Mouse (Mus musculus) C2C12 (cell line): Measurements from ENCODE around the gene Vat1.

Source experiments
- CEBPB ChIP-seq: IDR thresholded peaks from one replicate; pipeline ENCODE4 v1.6.1; 2011; ENCODE audit warnings: low read depth, mild to moderate bottlenecking, control low read depth, moderate library complexity
- CTCF ChIP-seq: IDR thresholded peaks from one replicate; pipeline ENCODE4 v1.5.1; 2011; ENCODE audit not compliant: control insufficient read depth, insufficient read depth, insufficient read length
- MAX ChIP-seq: IDR thresholded peaks from one replicate; pipeline ENCODE4 v1.6.1; 2011; ENCODE audit warnings: mild to moderate bottlenecking, control low read depth
- MYOD1 ChIP-seq: IDR thresholded peaks from one replicate; pipeline ENCODE4 v1.6.1; 2011; ENCODE audit warnings: low read depth; ENCODE audit not compliant: control insufficient read depth, insufficient read length
- USF1 ChIP-seq: IDR thresholded peaks from one replicate; pipeline ENCODE4 v1.6.1; 2011; ENCODE audit warnings: low read depth, mild to moderate bottlenecking, control low read depth, moderate library complexity

DNA sequence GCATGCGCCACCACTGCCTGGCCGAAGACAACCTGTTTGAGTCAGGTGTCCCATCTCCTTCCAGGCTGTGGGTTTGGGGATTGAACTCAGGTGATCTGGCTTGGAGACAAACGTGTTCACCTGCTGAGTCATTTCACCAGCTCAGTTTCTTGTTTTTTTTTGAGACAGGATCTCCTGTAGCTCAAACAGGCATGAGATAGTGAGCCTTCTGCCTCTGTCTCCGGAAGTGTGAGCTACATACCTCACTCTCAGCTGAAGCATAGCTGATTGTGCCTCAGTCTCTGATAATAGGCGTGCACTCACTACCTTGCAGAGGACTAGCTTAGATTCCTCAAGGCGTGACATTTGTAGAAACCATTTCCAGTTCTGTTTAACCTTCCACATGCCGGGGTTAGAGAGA lies 18.8 kb upstream of the Vat1 start:
- no peak for TF ChIP-seq CEBPB
- TF ChIP-seq CTCF: no peak
- no peak for TF ChIP-seq MAX
- TF ChIP-seq MYOD1: no peak
- TF ChIP-seq USF1: no peak
